Mouse (Mus musculus) liver, embryonic 14.5 days (tissue): ENCODE data around the gene Car11.

Source experiments
- CTCF ChIP-seq: IDR thresholded peaks from 2 replicates; pipeline ENCODE4 v1.5.1; 2016; ENCODE audit warnings: antibody characterized with exemption, low read depth, control low read depth
- EP300 ChIP-seq: IDR thresholded peaks from 2 replicates; pipeline ENCODE4 v1.6.1; 2016; ENCODE audit warnings: antibody characterized with exemption, low read depth

GRCm38 (mm10) chr7:45714630-45715089, 15.0 kb downstream of the Car11 start:
- no peak for TF ChIP-seq EP300
- no peak for TF ChIP-seq CTCF
